Mouse (Mus musculus) forebrain, embryonic 15.5 days (tissue): ENCODE measurements around the gene Rxrb. TPM values are rescaled to one million over a fixed set of nuclear protein-coding genes. Genes with fewer than 3 reads are reported as not detected.

Experiments
- ATAC-seq: fragments of 200-750 bp; cut with Nextera tagmentation; replicated peaks from 2 replicates; pipeline ENCODE4 v1.8.0; 2017; ENCODE audit warnings: mild to moderate bottlenecking, moderate TSS enrichment, moderate library complexity
- H3K27ac ChIP-seq: fragments of 300-500 bp; sonication (generic); replicated peaks from 2 replicates; pipeline ENCODE4 v1.5.1; 2015; ENCODE audit warnings: mild to moderate bottlenecking, inconsistent platforms
- H3K27me3 ChIP-seq: fragments of 300-500 bp; sonication (generic); 2 replicates; pipeline ENCODE4 v1.6.1; 2015; ENCODE audit warnings: inconsistent platforms
- H3K36me3 ChIP-seq: fragments of 300-500 bp; sonication (generic); 2 replicates; pipeline ENCODE4 v1.6.1; 2015; ENCODE audit warnings: mild to moderate bottlenecking, inconsistent platforms
- H3K4me1 ChIP-seq: fragments of 300-500 bp; sonication (generic); 2 replicates; pipeline ENCODE4 v1.6.1; 2015; ENCODE audit warnings: inconsistent platforms
- H3K4me2 ChIP-seq: fragments of 300-500 bp; sonication (generic); replicated peaks from 2 replicates; pipeline ENCODE4 v1.6.1; 2015; ENCODE audit warnings: mild to moderate bottlenecking, inconsistent platforms
- H3K4me3 ChIP-seq: fragments of 300-500 bp; sonication (generic); 2 replicates; pipeline ENCODE4 v1.5.1; 2015; ENCODE audit warnings: mild to moderate bottlenecking, inconsistent platforms
- H3K9ac ChIP-seq: fragments of 300-500 bp; sonication (generic); replicated peaks from 2 replicates; pipeline ENCODE4 v1.6.1; 2015; ENCODE audit warnings: mild to moderate bottlenecking, inconsistent platforms
- H3K9me3 ChIP-seq: fragments of 300-500 bp; sonication (generic); 2 replicates; pipeline ENCODE4 v1.6.1; 2016; ENCODE audit warnings: inconsistent platforms
- WGBS: fragments of 180-500 bp; shearing (Covaris S2); methylation state at CpG from one replicate; pipeline ENCODE4 v1.1.7; 2015; ENCODE audit warnings: mixed read lengths; 5-methylcytosine and 5-hydroxymethylcytosine counted together
- polyA plus RNA-seq: library from polyadenylated mRNA; unstranded; fragments of >200 nt; fragmentation: Nextera tagmentation; extraction: Ambion mirVana; gene quantifications from 2 replicates; pipeline ENCODE4 v1.2.1, GENCODE M21; 2015

The Rxrb gene
- polyA plus RNA-seq, 1 experiment from 2014 or later = 64.5 TPM

GRCm38 (mm10) chr17:34036647-34037046, 5.0 kb downstream of the Rxrb start:
- Histone ChIP-seq H3K27ac (no peak overlapping the region), H3K36me3 (peaks cover 36% of the 10 kb centered on the region), H3K9me3 (no peaks in the 10 kb centered on the region), H3K4me1 (peaks cover 43% of the 10 kb centered on the region), H3K4me3 (no peak overlapping the region), H3K27me3 (no peaks in the 10 kb centered on the region), H3K4me2 (no peak overlapping the region), H3K9ac (no peak overlapping the region)
- WGBS = 80% methylated on average over 10 of the region's 10 CpGs
- no peak for ATAC-seq

- Histone ChIP-seq H3K27ac (no peak overlapping the region), H3K36me3 (peaks cover 36% of the 10 kb centered on the region), H3K4me1 (peaks cover 43% of the 10 kb centered on the region), H3K9ac (no peak overlapping the region), H3K4me3 (no peak overlapping the region), H3K27me3 (no peaks in the 10 kb centered on the region), H3K4me2 (no peak overlapping the region), H3K9me3 (no peaks in the 10 kb centered on the region)
- no peak for ATAC-seq
- 92% methylated on average over 7 of the region's 7 CpGs for WGBS
Observed at GRCm38 (mm10) chr17:34037241-34037640, 5.6 kb downstream of the Rxrb start.

DNA sequence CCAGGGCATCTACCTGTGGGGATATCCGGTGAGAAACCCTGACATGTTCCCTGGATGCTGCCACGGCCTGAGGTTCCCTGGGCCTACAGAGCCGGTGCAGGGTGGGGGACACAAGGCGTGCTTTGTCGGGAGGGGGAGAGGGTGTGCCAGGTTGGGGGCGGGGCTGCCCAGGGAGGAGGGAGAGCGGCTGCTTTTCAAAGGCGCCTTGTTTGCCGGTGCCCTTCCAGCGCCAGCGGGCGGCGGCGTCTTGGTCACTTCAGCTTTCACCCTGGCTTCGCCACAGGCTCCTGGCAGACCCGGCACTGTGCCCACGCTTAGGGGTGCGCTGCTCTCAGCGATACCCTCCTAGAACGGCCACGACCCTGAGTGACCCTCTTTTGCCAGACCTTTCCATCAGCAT, 6.8 kb downstream of the Rxrb start:
- Histone ChIP-seq H3K9me3 (no peaks in the 10 kb centered on the region), H3K4me1 (peaks cover 31% of the 10 kb centered on the region), H3K9ac (peak overlapping the region; percentile 33), H3K27ac (0 out of 2 replicates have a peak overlapping the region, but pooled peaks have one; percentile 11), H3K4me2 (peak overlapping the region; percentile 66), H3K4me3 (peak overlapping the region; percentile 30), H3K27me3 (no peaks in the 10 kb centered on the region), H3K36me3 (peaks cover 36% of the 10 kb centered on the region)
- WGBS = 8% methylated on average over 19 of the region's 21 CpGs
- peak; percentile 41 for ATAC-seq

- peak within 1 kb of the TSS; percentile 30 for H3K4me3 ChIP-seq
- 0 out of 2 replicates have a peak within 1 kb of the TSS, but pooled peaks have one; percentile 11 for H3K27ac ChIP-seq
- peak within 1 kb of the TSS; percentile 33 for H3K9ac ChIP-seq
- WGBS = 6% methylated on average over 28 of the region's 28 CpGs
- H3K4me1 ChIP-seq = peaks cover 27% of the 10 kb centered on the region
- H3K4me2 ChIP-seq = peak within 1 kb of the TSS; percentile 66
- H3K9me3 ChIP-seq = no peaks in the 10 kb centered on the region
- H3K27me3 ChIP-seq = no peaks in the 10 kb centered on the region
- peak; percentile 72 for ATAC-seq
- H3K36me3 ChIP-seq = peaks cover 36% of the 10 kb centered on the region
Observed at GRCm38 (mm10) chr17:34038878-34039561, 7.4 kb downstream of the Rxrb start, which contains the start of gene Col11a2. Gene Col11a2 (plus strand): TSS chr17:34039437.

DNA sequence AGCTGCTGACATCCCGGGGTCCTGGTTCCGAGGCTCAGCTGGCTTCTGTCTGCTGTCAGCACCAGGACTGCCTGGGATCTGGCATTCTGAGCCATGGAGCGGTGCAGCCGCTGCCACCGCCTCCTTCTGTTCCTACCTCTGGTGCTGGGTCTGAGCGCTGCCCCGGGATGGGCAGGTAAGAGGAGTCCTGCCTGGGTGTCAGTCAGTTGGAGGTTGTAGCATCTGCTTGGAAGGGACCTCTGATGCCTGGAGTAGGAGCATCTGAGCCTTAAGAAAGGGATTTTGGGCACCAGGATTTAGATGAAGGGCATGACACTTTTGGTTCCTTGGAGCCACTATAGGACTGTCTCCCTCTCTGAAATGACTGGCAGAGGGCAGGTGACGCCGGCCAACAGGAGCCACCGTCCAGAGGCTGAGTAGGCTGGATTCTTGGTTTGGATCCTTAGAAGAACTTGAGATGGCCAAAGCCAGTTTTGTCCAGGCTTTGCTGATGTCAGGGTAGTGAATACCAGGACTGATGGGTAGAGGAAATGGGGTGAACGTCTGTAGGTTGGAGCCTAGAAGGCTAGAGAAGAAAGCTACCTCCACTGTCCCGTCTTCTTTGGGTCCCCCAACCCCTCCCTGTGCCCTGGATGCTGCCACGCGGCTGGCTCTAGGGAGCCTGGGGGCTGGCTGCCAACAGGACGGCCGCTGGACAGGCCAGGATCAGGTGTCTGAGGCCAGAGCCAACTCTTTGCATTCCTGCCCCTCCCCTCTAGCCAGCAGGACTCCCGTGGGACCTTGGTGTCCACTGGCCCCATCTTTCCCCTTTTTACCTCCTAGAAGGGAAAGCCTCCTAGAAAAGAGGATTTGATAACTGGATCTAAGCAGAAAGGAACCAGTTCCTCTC, 8.2 kb downstream of the Rxrb start:
- peaks cover 30% of the 10 kb centered on the region for H3K36me3 ChIP-seq
- ATAC-seq = peak; percentile 15
- peak overlapping the region; percentile 33 for H3K9ac ChIP-seq
- H3K4me1 ChIP-seq = peaks cover 26% of the 10 kb centered on the region
- no peaks in the 10 kb centered on the region for H3K9me3 ChIP-seq
- WGBS = 21% methylated on average over 17 of the region's 17 CpGs
- H3K27me3 ChIP-seq = no peaks in the 10 kb centered on the region
- H3K4me3 ChIP-seq = peak overlapping the region; percentile 30
- peak overlapping the region; percentile 66 for H3K4me2 ChIP-seq
- no peak overlapping the region for H3K27ac ChIP-seq

- Histone ChIP-seq H3K4me2 (no peak overlapping the region), H3K36me3 (no peaks in the 10 kb centered on the region), H3K9ac (no peak overlapping the region), H3K9me3 (no peaks in the 10 kb centered on the region), H3K4me1 (no peaks in the 10 kb centered on the region), H3K4me3 (no peak overlapping the region), H3K27me3 (no peaks in the 10 kb centered on the region), H3K27ac (no peak overlapping the region)
- WGBS = 79% methylated on average over 14 of the region's 14 CpGs
- no peak for ATAC-seq
Observed at GRCm38 (mm10) chr17:34045941-34046340, 14.3 kb downstream of the Rxrb start.

DNA sequence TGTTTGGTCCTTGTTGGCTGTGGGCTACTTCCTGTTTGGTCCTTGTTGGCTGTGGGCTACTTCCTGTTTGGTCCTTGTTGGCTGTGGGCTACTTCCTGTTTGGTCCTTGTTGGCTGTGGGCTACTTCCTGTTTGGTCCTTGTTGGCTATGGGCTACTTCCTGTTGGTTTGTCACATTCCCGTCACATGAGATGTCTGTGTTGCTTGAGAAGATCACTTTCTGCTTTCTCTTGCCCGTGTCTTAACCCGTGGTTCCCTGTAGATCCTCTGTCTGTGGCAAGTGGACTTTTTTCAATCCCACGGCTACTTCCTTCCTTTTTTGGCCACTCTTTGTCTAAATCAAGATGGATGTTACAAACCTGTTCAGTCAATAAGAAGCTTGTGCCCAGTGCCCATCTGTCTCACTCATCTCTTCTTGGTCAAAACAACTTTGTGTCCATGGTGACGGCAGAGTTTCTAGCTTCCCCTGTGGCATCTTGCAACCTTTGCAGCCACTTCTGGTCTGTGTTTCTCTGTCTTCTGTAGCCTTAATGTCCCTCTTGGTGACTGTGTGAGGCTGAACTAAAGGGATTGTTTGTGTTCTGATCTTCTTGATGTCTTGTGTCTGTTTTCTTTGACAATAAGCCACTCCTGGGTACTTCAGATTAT, 15.9 kb downstream of the Rxrb start:
- Histone ChIP-seq H3K4me1 (no peaks in the 10 kb centered on the region), H3K27ac (no peak overlapping the region), H3K9me3 (no peaks in the 10 kb centered on the region), H3K36me3 (no peaks in the 10 kb centered on the region), H3K4me2 (no peak overlapping the region), H3K27me3 (no peaks in the 10 kb centered on the region), H3K9ac (no peak overlapping the region), H3K4me3 (no peak overlapping the region)
- WGBS = 97% methylated on average over 5 of the region's 5 CpGs
- ATAC-seq = no peak

DNA sequence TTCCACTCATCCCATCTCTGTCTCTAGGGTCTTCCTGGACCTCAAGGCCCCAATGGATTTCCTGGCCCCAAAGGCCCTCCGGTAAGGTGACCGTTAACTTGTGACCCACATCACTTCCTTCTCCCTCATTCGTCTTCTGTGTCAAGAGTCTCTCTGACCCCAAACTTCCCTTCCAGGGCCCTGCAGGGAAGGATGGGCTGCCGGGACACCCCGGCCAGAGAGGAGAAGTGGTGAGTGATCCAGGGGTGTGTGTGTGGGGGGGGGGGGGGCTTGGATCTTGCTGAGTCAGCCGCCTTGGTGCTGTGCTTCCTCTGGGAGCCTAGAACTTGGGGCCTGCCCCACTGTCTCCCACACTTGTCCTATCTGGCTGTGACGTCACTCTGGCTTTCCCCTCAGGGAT, 25.6 kb downstream of the Rxrb start:
- Histone ChIP-seq H3K4me2 (no peak overlapping the region), H3K27ac (no peak overlapping the region), H3K9ac (no peak overlapping the region), H3K4me1 (no peaks in the 10 kb centered on the region), H3K36me3 (no peaks in the 10 kb centered on the region), H3K4me3 (no peak overlapping the region), H3K27me3 (no peaks in the 10 kb centered on the region), H3K9me3 (no peaks in the 10 kb centered on the region)
- ATAC-seq = no peak
- 84% methylated on average over 7 of the region's 7 CpGs for WGBS

GRCm38 (mm10) chr17:34068864-34069263, 37.3 kb downstream of the Rxrb start:
- ATAC-seq = no peak
- H3K9ac ChIP-seq = no peak overlapping the region
- H3K4me1 ChIP-seq = no peaks in the 10 kb centered on the region
- H3K4me2 ChIP-seq = no peak overlapping the region
- no peaks in the 10 kb centered on the region for H3K36me3 ChIP-seq
- H3K9me3 ChIP-seq = no peaks in the 10 kb centered on the region
- H3K4me3 ChIP-seq = no peak overlapping the region
- no peaks in the 10 kb centered on the region for H3K27me3 ChIP-seq
- H3K27ac ChIP-seq = no peak overlapping the region
- 45% methylated on average over 3 of the region's 3 CpGs for WGBS

- Histone ChIP-seq H3K9me3 (no peaks in the 10 kb centered on the region), H3K4me2 (no peak overlapping the region), H3K9ac (no peak overlapping the region), H3K27ac (no peak overlapping the region), H3K27me3 (peaks cover 10% of the 10 kb centered on the region), H3K4me1 (peaks cover 8% of the 10 kb centered on the region), H3K4me3 (no peak overlapping the region), H3K36me3 (no peaks in the 10 kb centered on the region)
- no peak for ATAC-seq
- 84% methylated on average over 5 of the region's 5 CpGs for WGBS
Observed at GRCm38 (mm10) chr17:34072091-34072490, 40.5 kb downstream of the Rxrb start.

GRCm38 (mm10) chr17:34075271-34075670, 43.7 kb downstream of the Rxrb start:
- Histone ChIP-seq H3K27me3 (peaks cover 14% of the 10 kb centered on the region), H3K9ac (no peak overlapping the region), H3K36me3 (no peaks in the 10 kb centered on the region), H3K4me2 (no peak overlapping the region), H3K4me3 (no peak overlapping the region), H3K4me1 (peaks cover 14% of the 10 kb centered on the region), H3K27ac (no peak overlapping the region), H3K9me3 (no peaks in the 10 kb centered on the region)
- 45% methylated on average over 7 of the region's 7 CpGs for WGBS
- ATAC-seq = no peak

DNA sequence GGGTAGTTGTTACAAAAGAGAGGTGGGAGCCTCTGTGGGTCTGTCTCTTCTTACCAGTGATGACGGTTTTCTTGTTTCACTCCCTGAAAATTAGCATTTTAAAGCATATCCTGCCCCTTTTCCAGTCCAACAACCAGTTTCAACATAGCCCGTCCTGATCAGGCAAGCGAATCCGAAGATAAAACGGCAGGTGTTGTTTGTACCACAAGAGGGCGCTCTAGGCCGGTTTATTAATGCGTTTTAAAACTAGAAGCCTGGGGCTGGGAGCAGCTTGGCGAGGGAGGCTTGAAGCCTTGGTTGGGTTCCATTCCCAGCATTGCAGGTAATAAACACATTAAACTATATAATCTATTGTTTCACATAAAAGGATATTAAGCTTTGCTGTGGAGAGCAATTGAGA, 45.9 kb downstream of the Rxrb start:
- Histone ChIP-seq H3K9ac (no peak overlapping the region), H3K4me1 (peaks cover 14% of the 10 kb centered on the region), H3K27me3 (peaks cover 14% of the 10 kb centered on the region), H3K4me3 (no peak overlapping the region), H3K27ac (no peak overlapping the region), H3K4me2 (no peak overlapping the region), H3K9me3 (no peaks in the 10 kb centered on the region), H3K36me3 (no peaks in the 10 kb centered on the region)
- ATAC-seq = no peak
- WGBS = 2% methylated on average over 9 of the region's 9 CpGs
